Mouse (Mus musculus): ENCODE data around the gene Gm45261. TPM values are rescaled to one million over a fixed set of nuclear protein-coding genes. Genes with fewer than 3 reads are reported as not detected.

Gm45261 gene
- total and polyA plus RNA-seq, 3 experiments = not detected

DNA sequence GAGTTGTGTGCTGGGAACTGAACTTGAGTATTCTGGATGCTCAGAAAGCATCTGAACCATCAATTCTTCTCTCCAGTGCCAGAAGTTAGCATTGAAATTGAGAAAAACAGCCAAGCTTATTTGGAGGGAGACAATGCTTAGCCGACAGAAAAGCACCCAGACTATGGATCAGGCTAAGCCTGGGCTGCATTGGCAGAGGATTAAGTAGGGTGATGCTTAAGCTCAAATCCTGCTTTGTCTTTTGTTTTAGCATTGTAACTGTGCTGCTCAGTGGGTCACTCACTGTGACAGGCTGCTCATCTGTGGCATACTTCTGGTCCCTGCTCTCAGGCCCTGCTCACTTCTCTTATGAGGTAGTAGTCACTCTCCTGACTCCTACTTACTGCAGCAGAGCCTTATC, 36.6 kb downstream of the Gm45261 start:
- no peak for DNase-seq (ENCODE audit: low spot score)
- no peak for ATAC-seq (ENCODE audit: extremely low read depth, insufficient number of reproducible peaks, low FRiP score, poor library complexity, severe bottlenecking)
- TF ChIP-seq GATA2 (IDR thresholded peaks at IDR 0.05; ENCODE audit: borderline replicate concordance, low read depth, low read length) (no peak), GATA1 (IDR thresholded peaks at IDR 0.05; ENCODE audit: borderline replicate concordance, low read length) (no peak), TAL1 (conservative IDR thresholded peaks at IDR 0.05; ENCODE audit: low read depth, low read length) (no peak), POLR2AphosphoS5 (IDR thresholded peaks at IDR 0.05; ENCODE audit: insufficient replicate concordance, low read depth, low read length) (no peak), CTCF (IDR thresholded peaks at IDR 0.05; ENCODE audit: low read depth, low read length) (no peak)
- no peaks in the 10 kb centered on the region for H3K36me3 ChIP-seq (replicated peaks)
- no peaks in the 10 kb centered on the region for H3K4me1 ChIP-seq (ENCODE audit: insufficient read depth, low read depth, low read length)
- no peaks in the 10 kb centered on the region for H3K27me3 ChIP-seq (ENCODE audit: insufficient read depth, low read length)
- H3K9me3 ChIP-seq (replicated peaks) = no peaks in the 10 kb centered on the region
- H3K4me3 ChIP-seq (ENCODE audit: low read depth, low read length) = no peak overlapping the region

DNA sequence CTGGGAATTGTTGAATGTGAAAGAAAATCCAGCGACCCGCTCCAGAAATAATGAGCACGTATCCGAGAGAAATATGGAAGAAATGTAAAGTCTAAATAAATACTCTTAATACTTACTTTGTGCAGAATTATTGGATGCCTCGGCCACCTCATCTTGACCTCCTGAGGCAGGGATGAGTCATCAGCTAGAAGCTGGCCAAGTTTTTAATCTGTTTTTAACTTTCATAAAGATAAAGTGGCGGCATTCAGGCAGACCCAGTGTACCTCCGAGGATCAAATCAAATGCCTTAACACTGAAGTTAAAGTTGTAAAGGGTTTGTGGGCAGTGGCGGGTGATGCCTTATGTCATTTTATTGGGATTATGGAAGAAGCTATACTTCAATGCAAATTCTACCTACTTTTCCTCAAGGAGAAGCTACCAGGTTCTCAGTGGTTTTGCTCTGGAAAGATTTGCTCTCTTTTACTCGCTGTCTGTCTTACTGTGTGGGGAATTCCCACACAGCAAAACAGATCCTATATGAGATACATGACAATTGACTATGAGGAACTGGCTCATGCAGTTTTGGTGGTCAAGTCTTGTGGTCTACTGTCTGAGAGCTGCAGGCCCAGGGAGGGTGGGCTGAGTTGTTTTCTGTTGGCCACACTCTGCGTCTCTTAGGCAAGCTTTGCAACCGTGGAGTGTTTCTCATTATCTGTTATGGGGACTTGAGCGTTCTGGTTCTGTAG, 42.8 kb downstream of the Gm45261 start:
- ATAC-seq (ENCODE audit: extremely low read depth, insufficient number of reproducible peaks, low FRiP score, poor library complexity, severe bottlenecking) (no peak), DNase-seq (ENCODE audit: low spot score) (no peak)
- TF ChIP-seq TAL1 (conservative IDR thresholded peaks at IDR 0.05; ENCODE audit: low read depth, low read length) (no peak), CTCF (IDR thresholded peaks at IDR 0.05; ENCODE audit: low read depth, low read length) (no peak), GATA2 (IDR thresholded peaks at IDR 0.05; ENCODE audit: borderline replicate concordance, low read depth, low read length) (no peak), GATA1 (IDR thresholded peaks at IDR 0.05; ENCODE audit: borderline replicate concordance, low read length) (no peak)
- H3K9me3 ChIP-seq (replicated peaks) = no peaks in the 10 kb centered on the region
- H3K4me3 ChIP-seq (ENCODE audit: low read depth, low read length) = no peak overlapping the region
- H3K27me3 ChIP-seq (ENCODE audit: insufficient read depth, low read length) = no peaks in the 10 kb centered on the region
- no peaks in the 10 kb centered on the region for H3K36me3 ChIP-seq (replicated peaks)
- no peaks in the 10 kb centered on the region for H3K4me1 ChIP-seq (ENCODE audit: insufficient read depth, low read depth, low read length)

DNA sequence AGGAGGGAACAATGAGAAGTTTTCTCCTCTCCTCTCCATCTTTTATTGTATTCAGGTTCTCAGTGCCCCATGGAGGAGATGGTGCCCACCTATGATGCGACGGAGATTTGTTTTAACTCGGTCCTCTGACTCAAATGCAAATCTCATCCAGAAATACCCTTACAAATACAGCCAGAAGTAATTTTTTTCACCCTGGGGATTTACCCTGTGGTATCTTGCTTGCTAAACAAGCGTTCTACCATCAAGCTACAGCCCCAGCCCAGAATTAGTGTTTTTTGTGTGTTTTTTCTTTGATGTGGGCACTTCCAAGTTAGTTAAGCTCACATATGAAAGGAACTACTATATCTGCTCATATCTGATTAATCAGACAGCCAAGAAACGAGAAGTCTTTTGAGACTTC, 44.9 kb downstream of the Gm45261 start:
- TF ChIP-seq GATA1 (IDR thresholded peaks at IDR 0.05; ENCODE audit: borderline replicate concordance, low read length) (no peak), TAL1 (conservative IDR thresholded peaks at IDR 0.05; ENCODE audit: low read depth, low read length) (no peak)
- ATAC-seq (ENCODE audit: extremely low read depth, insufficient number of reproducible peaks, low FRiP score, poor library complexity, severe bottlenecking) = no peak

DNA sequence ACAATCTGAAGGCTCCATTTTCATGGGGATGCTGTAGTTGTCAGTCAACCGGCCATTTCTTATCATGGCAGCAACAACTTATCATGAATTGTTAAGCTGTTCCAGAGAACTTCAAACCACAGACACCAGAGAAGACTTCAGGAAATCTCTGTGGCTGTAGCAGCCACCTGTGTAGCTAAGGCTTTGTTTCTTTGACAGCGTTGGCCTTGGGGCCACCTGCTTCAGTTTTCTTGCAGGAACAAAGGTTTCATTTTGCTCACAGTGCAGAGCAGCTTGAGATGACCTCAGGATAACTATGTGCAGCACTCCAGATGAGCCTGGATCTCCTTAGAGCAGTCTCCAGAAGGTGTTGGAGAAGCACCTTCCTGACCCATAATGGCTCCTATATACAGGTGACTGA, 48.7 kb downstream of the Gm45261 start:
- Histone ChIP-seq H3K4me1 (ENCODE audit: insufficient read depth, low read depth, low read length) (no peaks in the 10 kb centered on the region), H3K9me3 (replicated peaks) (no peaks in the 10 kb centered on the region), H3K4me3 (ENCODE audit: low read depth, low read length) (no peak overlapping the region), H3K27me3 (ENCODE audit: insufficient read depth, low read length) (no peaks in the 10 kb centered on the region), H3K36me3 (replicated peaks) (no peaks in the 10 kb centered on the region)
- TF ChIP-seq POLR2AphosphoS5 (IDR thresholded peaks at IDR 0.05; ENCODE audit: insufficient replicate concordance, low read depth, low read length) (no peak), GATA2 (IDR thresholded peaks at IDR 0.05; ENCODE audit: borderline replicate concordance, low read depth, low read length) (no peak), CTCF (IDR thresholded peaks at IDR 0.05; ENCODE audit: low read depth, low read length) (no peak), TAL1 (conservative IDR thresholded peaks at IDR 0.05; ENCODE audit: low read depth, low read length) (no peak), GATA1 (IDR thresholded peaks at IDR 0.05; ENCODE audit: borderline replicate concordance, low read length) (no peak)
- ATAC-seq (ENCODE audit: extremely low read depth, insufficient number of reproducible peaks, low FRiP score, poor library complexity, severe bottlenecking) = no peak
- DNase-seq (ENCODE audit: low spot score) = no peak

More for the DNA sequence above, 44.9 kb downstream of the Gm45261 start:
- Histone ChIP-seq H3K9me3 (replicated peaks) (no peaks in the 10 kb centered on the region), H3K36me3 (replicated peaks) (no peaks in the 10 kb centered on the region), H3K4me1 (ENCODE audit: insufficient read depth, low read depth, low read length) (no peaks in the 10 kb centered on the region), H3K27me3 (ENCODE audit: insufficient read depth, low read length) (no peaks in the 10 kb centered on the region), H3K4me3 (ENCODE audit: low read depth, low read length) (no peak overlapping the region)
- DNase-seq (ENCODE audit: low spot score) = no peak

DNA sequence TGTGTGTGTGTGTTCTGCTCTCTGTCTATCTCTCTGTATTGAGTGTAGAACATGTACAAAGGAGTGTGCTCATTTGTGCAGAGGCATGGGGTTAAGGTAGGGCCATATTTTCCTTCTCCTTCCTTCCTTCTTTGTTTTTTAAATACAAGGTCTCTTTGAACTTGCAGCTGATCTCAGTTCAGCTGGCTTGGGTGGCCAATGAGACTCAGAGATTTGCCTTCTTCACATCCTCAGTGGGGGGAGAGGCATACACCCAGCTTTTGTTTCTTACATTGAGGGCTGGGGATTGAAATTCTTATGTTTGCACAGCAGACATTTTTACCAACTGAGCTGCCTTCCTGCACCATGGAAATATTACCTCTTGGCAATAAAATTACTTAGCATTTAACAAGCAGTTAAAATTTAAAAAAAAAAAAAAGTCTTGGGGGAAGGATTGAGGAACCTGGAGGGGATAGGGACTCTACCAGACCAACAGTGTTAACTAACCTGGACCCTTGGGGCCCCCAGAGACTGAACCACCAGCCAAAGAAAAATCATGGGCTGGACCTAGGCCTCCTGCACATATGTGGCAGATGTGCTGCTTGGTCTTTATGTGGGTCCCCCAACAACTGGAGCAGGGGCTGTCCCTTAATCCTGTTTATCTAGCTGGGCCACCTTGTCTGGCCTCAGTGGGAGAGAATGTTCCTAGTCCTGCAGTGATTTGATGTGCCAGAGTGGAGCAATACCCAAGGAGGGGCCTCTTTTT, 50.8 kb downstream of the Gm45261 start:
- H3K4me3 ChIP-seq (ENCODE audit: low read depth, low read length) = no peak overlapping the region
- TF ChIP-seq CTCF (IDR thresholded peaks at IDR 0.05; ENCODE audit: low read depth, low read length) (no peak), TAL1 (conservative IDR thresholded peaks at IDR 0.05; ENCODE audit: low read depth, low read length) (no peak), GATA2 (IDR thresholded peaks at IDR 0.05; ENCODE audit: borderline replicate concordance, low read depth, low read length) (no peak), POLR2AphosphoS5 (IDR thresholded peaks at IDR 0.05; ENCODE audit: insufficient replicate concordance, low read depth, low read length) (no peak), GATA1 (IDR thresholded peaks at IDR 0.05; ENCODE audit: borderline replicate concordance, low read length) (no peak)
- H3K36me3 ChIP-seq (replicated peaks) = no peaks in the 10 kb centered on the region
- no peaks in the 10 kb centered on the region for H3K9me3 ChIP-seq (replicated peaks)
- H3K4me1 ChIP-seq (ENCODE audit: insufficient read depth, low read depth, low read length) = no peaks in the 10 kb centered on the region
- no peaks in the 10 kb centered on the region for H3K27me3 ChIP-seq (ENCODE audit: insufficient read depth, low read length)
- ATAC-seq (ENCODE audit: extremely low read depth, insufficient number of reproducible peaks, low FRiP score, poor library complexity, severe bottlenecking) (no peak), DNase-seq (ENCODE audit: low spot score) (no peak)

DNA sequence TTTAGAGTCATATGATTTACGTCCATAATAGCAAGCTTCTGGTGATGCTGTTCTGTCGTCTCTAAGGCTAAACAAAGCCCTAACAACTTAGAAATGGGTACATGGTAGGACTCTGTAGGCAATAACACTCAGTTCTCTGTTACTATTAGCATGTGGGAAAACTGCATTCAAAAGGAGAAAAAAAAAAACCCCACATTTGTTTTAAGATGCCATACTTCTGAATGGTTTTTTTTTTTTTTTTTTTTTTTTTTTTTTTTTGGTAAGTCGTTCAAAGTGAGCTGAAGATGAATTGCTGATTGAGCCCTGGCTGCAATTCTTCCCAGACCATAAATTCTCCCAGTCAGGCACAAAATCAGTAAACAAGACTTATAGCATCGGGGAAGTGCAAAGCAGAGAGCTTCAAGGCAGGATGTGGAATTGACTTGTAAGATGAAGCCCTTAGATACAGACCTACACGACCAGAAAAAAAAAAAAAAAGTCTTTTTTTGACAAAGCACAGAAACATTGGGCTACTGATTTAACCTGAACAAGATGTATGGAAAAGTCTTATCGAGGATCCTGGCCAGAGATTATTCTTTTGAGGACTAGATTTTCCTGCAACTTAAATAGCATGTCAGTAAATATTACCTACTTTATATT, 51.7 kb downstream of the Gm45261 start:
- ATAC-seq (ENCODE audit: extremely low read depth, insufficient number of reproducible peaks, low FRiP score, poor library complexity, severe bottlenecking) = no peak
- TF ChIP-seq POLR2AphosphoS5 (IDR thresholded peaks at IDR 0.05; ENCODE audit: insufficient replicate concordance, low read depth, low read length) = no peak
- DNase-seq (ENCODE audit: low spot score) = no peak
- Histone ChIP-seq H3K27me3 (ENCODE audit: insufficient read depth, low read length) (no peaks in the 10 kb centered on the region), H3K9me3 (replicated peaks) (no peaks in the 10 kb centered on the region), H3K4me3 (ENCODE audit: low read depth, low read length) (no peak overlapping the region), H3K4me1 (ENCODE audit: insufficient read depth, low read depth, low read length) (no peaks in the 10 kb centered on the region), H3K36me3 (replicated peaks) (no peaks in the 10 kb centered on the region)
